Mouse (Mus musculus) liver, embryonic 11.5 days (tissue): Measurements from ENCODE around the gene Cox4i2. TPM values are rescaled to one million over a fixed set of nuclear protein-coding genes. Genes with fewer than 3 reads are reported as not detected.
A peak's percentile ranks its signal among the peaks of the same experiment; 100 is the strongest.

ENCODE experiments used
- ATAC-seq: fragments of 200-750 bp; cut with Nextera tagmentation; replicated peaks from 2 replicates; pipeline ENCODE4 v1.8.0; 2017; ENCODE audit warnings: moderate number of reproducible peaks, mild to moderate bottlenecking, moderate TSS enrichment, moderate library complexity; ENCODE audit not compliant: low FRiP score
- DNase-seq: peaks from one replicate; pipeline ENCODE4 v3.0.0-alpha.2; 2017; ENCODE audit warnings: low spot score
- H3K27ac ChIP-seq: fragments of 300-500 bp; sonication (generic); 2 replicates; pipeline ENCODE4 v1.5.1; 2014; ENCODE audit warnings: mild to moderate bottlenecking, low read depth, low read length, control low read depth
- H3K27me3 ChIP-seq: fragments of 300-500 bp; sonication (generic); replicated peaks from 2 replicates; pipeline ENCODE4 v1.6.1; 2014; ENCODE audit warnings: low read length, mixed read lengths; ENCODE audit not compliant: control insufficient read depth, insufficient read depth
- H3K36me3 ChIP-seq: fragments of 300-500 bp; sonication (generic); 2 replicates; pipeline ENCODE4 v1.6.1; 2014; ENCODE audit warnings: mild to moderate bottlenecking, low read length, moderate library complexity, mixed read lengths; ENCODE audit not compliant: control insufficient read depth, insufficient read depth
- H3K4me1 ChIP-seq: fragments of 300-500 bp; sonication (generic); replicated peaks from 2 replicates; pipeline ENCODE4 v1.6.1; 2014; ENCODE audit warnings: low read length, mixed read lengths; ENCODE audit not compliant: control insufficient read depth, insufficient read depth
- H3K4me2 ChIP-seq: fragments of 300-500 bp; sonication (generic); 2 replicates; pipeline ENCODE4 v1.6.1; 2014; ENCODE audit warnings: mild to moderate bottlenecking, control low read depth, moderate library complexity
- H3K4me3 ChIP-seq: fragments of 300-500 bp; sonication (generic); 2 replicates; pipeline ENCODE4 v1.5.1; 2014; ENCODE audit warnings: low read depth, low read length, control low read depth
- H3K9ac ChIP-seq: fragments of 300-500 bp; sonication (generic); 2 replicates; pipeline ENCODE4 v1.6.1; 2014; ENCODE audit warnings: low read depth, low read length, control low read depth
- H3K9me3 ChIP-seq: fragments of 300-500 bp; sonication (generic); 2 replicates; pipeline ENCODE4 v1.6.1; 2016; ENCODE audit warnings: low read length, inconsistent platforms, mixed read lengths; ENCODE audit not compliant: control insufficient read depth
- whole genome bisulfite sequencing: fragments of 180-500 bp; shearing (Covaris S2); extraction: QIAGEN DNeasy Blood & Tissue Kit; methylation state at CpG from one replicate; pipeline ENCODE4 v1.1.7; 2014; 5-methylcytosine and 5-hydroxymethylcytosine counted together
- polyA plus RNA-seq: library from polyadenylated mRNA; unstranded; fragments of >200 nt; fragmentation: Nextera tagmentation; extraction: Ambion mirVana; gene quantifications from 2 replicates; pipeline ENCODE4 v1.2.1, GENCODE M21; 2014

Gene Cox4i2
- polyA plus RNA-seq, 1 experiment from 2014 or later: 8.5 TPM

GRCm38 (mm10) chr2:152728594-152728993 lies 25.4 kb upstream of the Cox4i2 start:
- Histone ChIP-seq H3K4me1 (peaks cover 34% of the 10 kb centered on the region), H3K9ac (no peak overlapping the region), H3K36me3 (no peaks in the 10 kb centered on the region), H3K4me3 (no peak overlapping the region), H3K27ac (peak overlapping the region; percentile 59), H3K4me2 (no peak overlapping the region), H3K27me3 (peaks cover 14% of the 10 kb centered on the region), H3K9me3 (no peaks in the 10 kb centered on the region)
- no peak for ATAC-seq
- WGBS: 69% methylated on average over 7 of the region's 7 CpGs
- DNase-seq: no peak

DNA sequence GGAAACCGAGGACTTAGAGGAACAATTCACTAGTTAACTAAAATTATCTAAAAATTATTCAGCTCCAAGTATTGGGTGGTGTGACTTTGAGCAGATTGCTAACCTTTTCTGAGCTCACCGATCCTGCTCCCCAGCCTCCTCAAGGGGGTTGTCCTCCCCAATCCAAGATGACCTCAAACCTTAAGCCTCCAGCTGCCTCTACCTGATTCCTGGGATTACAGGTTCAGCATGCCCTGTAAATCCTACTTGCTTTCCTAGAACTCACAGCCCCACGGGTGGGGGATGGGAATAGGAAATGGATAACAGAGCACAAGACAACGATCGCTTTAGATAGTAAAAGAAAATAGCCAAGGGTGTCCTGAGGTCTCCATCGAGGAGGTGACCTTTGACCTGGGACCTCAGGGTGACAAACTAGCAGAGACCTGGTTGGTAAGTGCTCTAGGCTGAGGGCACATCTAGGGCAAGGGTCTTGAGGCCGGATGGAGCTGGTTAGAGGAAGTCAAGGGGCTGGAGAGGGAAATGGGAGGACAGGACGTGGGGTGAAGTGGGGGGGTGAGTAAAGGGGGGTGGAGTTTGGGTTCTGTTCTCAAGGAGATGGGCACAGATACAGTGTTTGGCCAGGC lies 24.8 kb upstream of the Cox4i2 start:
- WGBS: 29% methylated on average over 8 of the region's 8 CpGs
- H3K9ac ChIP-seq: peak overlapping the region; percentile 52
- DNase-seq: no peak
- ATAC-seq: peak; percentile 33
- H3K4me1 ChIP-seq: peaks cover 37% of the 10 kb centered on the region
- H3K36me3 ChIP-seq: no peaks in the 10 kb centered on the region
- no peaks in the 10 kb centered on the region for H3K9me3 ChIP-seq
- H3K27me3 ChIP-seq: peaks cover 8% of the 10 kb centered on the region
- peak overlapping the region; percentile 63 for H3K27ac ChIP-seq
- H3K4me3 ChIP-seq: no peak overlapping the region
- H3K4me2 ChIP-seq: peak overlapping the region; percentile 2

DNA sequence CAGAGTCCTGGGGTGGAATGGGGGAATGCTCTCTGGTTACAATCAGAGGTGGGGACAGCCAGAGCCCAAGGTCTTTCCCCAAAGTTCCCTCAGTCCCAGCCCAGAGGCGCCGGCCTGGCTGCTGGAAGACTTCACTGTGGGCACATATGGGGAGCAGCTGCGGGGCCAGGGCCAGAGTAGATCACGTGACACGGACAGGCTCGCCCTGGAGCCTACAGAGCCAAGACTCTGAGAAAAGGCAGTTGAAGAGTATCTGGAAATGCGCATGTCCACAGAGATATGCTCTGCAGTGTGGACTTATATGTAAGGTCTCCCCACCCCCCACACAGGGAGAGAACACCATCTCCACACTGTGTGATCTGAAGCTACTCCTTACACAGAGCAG lies 24.3 kb upstream of the Cox4i2 start:
- Histone ChIP-seq H3K4me2 (peak overlapping the region; percentile 2), H3K36me3 (no peaks in the 10 kb centered on the region), H3K27ac (peak overlapping the region; percentile 63), H3K9me3 (no peaks in the 10 kb centered on the region), H3K27me3 (peaks cover 7% of the 10 kb centered on the region), H3K4me1 (peaks cover 41% of the 10 kb centered on the region), H3K4me3 (no peak overlapping the region), H3K9ac (peak overlapping the region; percentile 52)
- ATAC-seq (peak; percentile 68), DNase-seq (peak; percentile 61)
- 14% methylated on average over 7 of the region's 7 CpGs for WGBS

GRCm38 (mm10) chr2:152733201-152733600 lies 20.8 kb upstream of the Cox4i2 start:
- no peak for ATAC-seq
- Histone ChIP-seq H3K27ac (no peak overlapping the region), H3K4me2 (no peak overlapping the region), H3K9ac (no peak overlapping the region), H3K4me3 (no peak overlapping the region), H3K4me1 (peaks cover 48% of the 10 kb centered on the region), H3K36me3 (no peaks in the 10 kb centered on the region), H3K27me3 (no peaks in the 10 kb centered on the region), H3K9me3 (no peaks in the 10 kb centered on the region)
- WGBS: 80% methylated on average over 2 of the region's 2 CpGs
- no peak for DNase-seq

DNA sequence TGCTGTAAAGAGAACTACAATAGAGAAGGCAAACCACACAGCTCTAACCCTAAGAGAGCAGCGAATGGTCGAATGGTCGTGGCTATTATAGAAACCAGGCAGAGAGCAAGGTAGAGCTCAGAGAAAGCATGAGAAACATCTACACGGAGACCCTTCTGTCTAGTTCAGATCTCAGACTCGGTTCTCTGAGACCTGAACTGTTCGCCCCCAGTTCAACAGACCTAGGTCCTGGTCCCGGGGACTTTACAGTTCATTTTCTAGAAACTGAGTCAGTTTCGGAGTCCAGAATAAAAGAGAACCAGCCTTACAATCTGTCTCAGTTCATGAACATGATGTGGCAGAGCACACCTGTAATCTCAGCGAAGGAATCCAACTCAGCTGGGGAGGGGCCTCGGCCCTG lies 19.5 kb upstream of the Cox4i2 start:
- Histone ChIP-seq H3K36me3 (no peaks in the 10 kb centered on the region), H3K4me2 (peak overlapping the region; percentile 95), H3K9ac (peak overlapping the region; percentile 38; the same call in 1 of the 2 replicates), H3K27me3 (no peaks in the 10 kb centered on the region), H3K9me3 (no peaks in the 10 kb centered on the region), H3K4me1 (peaks cover 48% of the 10 kb centered on the region), H3K4me3 (peak overlapping the region; percentile 78), H3K27ac (peak overlapping the region; percentile 64)
- DNase-seq (no peak), ATAC-seq (no peak)
- 20% methylated on average over 10 of the region's 10 CpGs for WGBS

- Histone ChIP-seq H3K4me1 (peaks cover 46% of the 10 kb centered on the region), H3K4me3 (peak overlapping the region; percentile 78), H3K4me2 (peak overlapping the region; percentile 95), H3K9ac (peak overlapping the region; percentile 38), H3K27me3 (no peaks in the 10 kb centered on the region), H3K36me3 (no peaks in the 10 kb centered on the region), H3K27ac (peak overlapping the region; percentile 73), H3K9me3 (no peaks in the 10 kb centered on the region)
- ATAC-seq: peak; percentile 48
- WGBS: 0% methylated on average over 28 of the region's 28 CpGs
- peak; percentile 91 for DNase-seq
These were observed 19.0 kb upstream of the Cox4i2 start for GRCm38 (mm10) chr2:152734984-152735383.

DNA sequence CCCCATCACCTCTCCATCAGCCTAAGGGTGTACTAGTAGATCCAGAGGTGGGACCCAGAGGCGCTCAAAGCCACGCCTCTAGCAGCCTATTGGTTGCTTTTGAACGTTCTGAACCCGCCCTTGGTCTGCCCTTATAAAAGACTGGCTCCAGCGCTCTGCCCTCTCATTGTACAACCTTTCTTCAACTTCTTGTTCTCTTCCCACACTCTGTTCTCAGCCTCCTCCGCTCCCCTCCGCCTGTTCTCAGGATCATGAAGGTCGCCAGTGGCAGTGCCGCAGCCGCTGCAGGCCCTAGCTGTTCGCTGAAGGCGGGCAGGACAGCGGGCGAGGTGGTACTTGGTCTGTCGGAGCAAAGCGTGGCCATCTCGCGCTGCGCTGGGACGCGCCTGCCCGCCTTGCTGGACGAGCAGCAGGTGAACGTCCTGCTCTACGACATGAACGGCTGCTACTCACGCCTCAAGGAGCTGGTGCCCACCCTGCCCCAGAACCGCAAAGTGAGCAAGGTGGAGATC lies 17.8 kb upstream of the Cox4i2 start, which contains the start of gene Id1:
Id1 (plus strand) TSS at position 162 of the 512 bp plus-strand sequence.
- peak within 1 kb of the TSS; percentile 78 for H3K4me3 ChIP-seq
- ATAC-seq (peak; percentile 76), DNase-seq (peak; percentile 94)
- no peaks in the 10 kb centered on the region for H3K9me3 ChIP-seq
- no peaks in the 10 kb centered on the region for H3K36me3 ChIP-seq
- no peaks in the 10 kb centered on the region for H3K27me3 ChIP-seq
- H3K4me2 ChIP-seq: peak within 1 kb of the TSS; percentile 95
- H3K9ac ChIP-seq: peak within 1 kb of the TSS; percentile 87
- WGBS: under 1% methylated on average over 28 of the region's 28 CpGs
- H3K4me1 ChIP-seq: peaks cover 55% of the 10 kb centered on the region
- H3K27ac ChIP-seq: peak within 1 kb of the TSS; percentile 93

GRCm38 (mm10) chr2:152736748-152737147 lies 17.2 kb upstream of the Cox4i2 start:
- peak; percentile 73 for DNase-seq
- Histone ChIP-seq H3K4me1 (peaks cover 61% of the 10 kb centered on the region), H3K36me3 (no peaks in the 10 kb centered on the region), H3K4me2 (peak overlapping the region; percentile 95), H3K9me3 (no peaks in the 10 kb centered on the region), H3K27ac (peak overlapping the region; percentile 93), H3K9ac (peak overlapping the region; percentile 87), H3K4me3 (peak overlapping the region; percentile 78), H3K27me3 (no peaks in the 10 kb centered on the region)
- under 1% methylated on average over 22 of the region's 22 CpGs for WGBS
- no peak for ATAC-seq
